In the genomic region with DNA sequence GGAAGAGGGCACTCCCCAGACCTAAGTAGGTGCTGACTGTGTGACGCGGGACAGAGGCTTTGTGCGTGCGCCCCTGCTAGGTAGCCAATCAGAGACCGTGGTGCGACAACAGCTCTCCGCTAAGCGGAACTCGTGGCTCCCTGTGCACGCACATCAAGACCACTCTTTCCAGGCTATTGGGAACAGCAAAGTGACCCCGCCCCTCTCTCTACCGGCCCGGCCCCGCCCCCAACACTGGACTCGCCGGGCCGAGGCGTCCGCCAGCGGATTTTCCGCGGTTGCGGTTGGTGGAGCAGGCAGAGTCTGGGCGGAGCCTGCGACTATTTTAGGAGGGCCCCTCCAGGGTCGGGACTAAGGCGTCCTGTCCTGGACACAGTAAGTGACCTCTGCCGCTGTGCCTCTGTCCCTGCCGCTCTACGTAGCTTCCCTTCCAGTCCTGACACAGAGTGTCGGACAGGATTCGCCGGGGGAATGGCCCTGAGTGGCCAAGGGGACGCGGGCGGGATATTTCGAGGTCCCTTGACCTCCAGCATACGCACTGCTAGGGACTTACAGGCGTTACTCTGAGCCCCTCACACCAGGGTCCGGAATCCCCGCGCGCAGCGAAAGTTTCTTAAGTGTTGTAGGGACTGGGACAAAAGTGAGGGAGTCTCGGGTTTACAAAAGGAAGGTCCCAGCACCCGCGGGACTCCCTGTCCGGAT, we compare ENCODE assay signal across 8 mouse cellular contexts. TPM values are rescaled to one million over a fixed set of nuclear protein-coding genes. Genes with fewer than 3 reads are reported as not detected.
DNase-seq lines count a peak whose midpoint lies in the region; ATAC-seq and TF ChIP-seq lines count a peak whose summit lies in the region.

A gene (plus strand): TSS at position 161 of the 702 bp plus-strand sequence.

- no peaks in the 10 kb centered on the region for H3K36me3 ChIP-seq in lung, postnatal 0 days (ENCODE audit: insufficient read depth, low read length)

- ATAC-seq in lung, postnatal 0 days, result peak; percentile 83

- intact Hi-C loops in left cerebral cortex, postnatal 4 days (cut with DNase I), result no loop called here
- intact Hi-C loops in left cerebral cortex, postnatal 14 days (cut with DNase I), result no loop called here

- no peak for TF ChIP-seq CTCF in lung, postnatal 0 days (IDR thresholded peaks at IDR 0.05)
- TF ChIP-seq CTCF in olfactory bulb, adult 2 months (IDR thresholded peaks at IDR 0.05; ENCODE audit: insufficient read depth, low read depth, low read length), result no peak

- peaks cover 43% of the 10 kb centered on the region for H3K27me3 ChIP-seq in lung, postnatal 0 days (replicated peaks; ENCODE audit: insufficient read depth, low read length)

- peak within 1 kb of the TSS; percentile 27 for H3K9ac ChIP-seq in lung, postnatal 0 days (replicated peaks; ENCODE audit: low read depth)

- TF ChIP-seq EP300 in lung, postnatal 0 days (IDR thresholded peaks at IDR 0.05), result no peak

- TF ChIP-seq POLR2A in olfactory bulb, adult 2 months (IDR thresholded peaks at IDR 0.05; ENCODE audit: insufficient read depth, low read depth, low read length), result no peak

- H3K4me1 ChIP-seq in lung, postnatal 0 days (ENCODE audit: insufficient read depth, low read depth, low read length), result peaks cover 14% of the 10 kb centered on the region; the same call in 1 of the 2 replicates
- peaks cover 37% of the 10 kb centered on the region for H3K4me1 ChIP-seq in olfactory bulb, adult 2 months (ENCODE audit: control insufficient read depth, insufficient read depth, low read length)

- no peaks in the 10 kb centered on the region for H3K9me3 ChIP-seq in lung, postnatal 0 days (ENCODE audit: low read length)

- 2% methylated on average over 47 of the region's 48 CpGs for WGBS in lung, postnatal 0 days
- 6% methylated on average over 48 of the region's 48 CpGs for whole genome bisulfite sequencing in olfactory bulb, adult 2 months

- H3K4me2 ChIP-seq in lung, postnatal 0 days (replicated peaks; ENCODE audit: low read depth, low read length), result peak within 1 kb of the TSS; percentile 65

- no peak within 1 kb of the TSS for H3K27ac ChIP-seq in lung, postnatal 0 days (ENCODE audit: low read length)
- H3K27ac ChIP-seq in olfactory bulb, adult 2 months (ENCODE audit: insufficient read depth, low read depth, low read length), result no peak within 1 kb of the TSS

- DNase-seq in left cerebral cortex, postnatal 4 days, result peak; percentile 38
- DNase-seq in left cerebral cortex, postnatal 14 days (ENCODE audit: low spot score in 2 of 2), result no peak
- DNase-seq in embryo, embryonic 9.5 days (ENCODE audit: extremely low spot score), result peak; percentile 87
- peak; percentile 87 for DNase-seq in heart, adult 8-10 months (ENCODE audit: low spot score)
- peak; percentile 80 to 84 for DNase-seq in kidney, adult 8-10 months
- DNase-seq in lung, postnatal 0 days (ENCODE audit: low spot score), result peak; percentile 81
- no peak for DNase-seq in cerebellum, postnatal 36 days

- peak within 1 kb of the TSS; percentile 34 for H3K4me3 ChIP-seq in lung, postnatal 0 days (ENCODE audit: low read depth, low read length)
- H3K4me3 ChIP-seq in olfactory bulb, adult 2 months (ENCODE audit: insufficient read depth, low read depth, low read length), result peak within 1 kb of the TSS; percentile 18

RNA-seq across cellular contexts. Expression of the gene that starts here (rescaled TPM):
- total RNA-seq in left cerebral cortex, postnatal 4 days (2021), result under 1 TPM; 0.38 to 0.50 TPM
- total RNA-seq in left cerebral cortex, postnatal 14 days (2021), result under 1 TPM; 0.40 to 0.93 TPM
- total RNA-seq in heart, adult 8-10 months (2022), result 10 to 100 TPM; 25.2 to 49.3 (median 41.6) TPM
- 17.0 and 26.3 TPM in 2 replicates for polyA plus RNA-seq in lung, postnatal 0 days (2015; fragmentation: Nextera tagmentation; extraction: Ambion mirVana)
- not detected in 2 replicates for polyA plus RNA-seq in olfactory bulb, adult 2 months (2012; ENCODE audit: insufficient read depth, insufficient read length, low replicate concordance, missing spikeins)

Comparison
In these comparisons a context has a peak if more than half of its experiments do, and no peak if none do; other contexts are left out.
1. RNA of the gene that starts here (total RNA-seq): 25.2 to 49.3 TPM in heart, adult 8-10 months; 0.40 to 0.93 TPM in left cerebral cortex, postnatal 14 days and 0.38 to 0.50 TPM in left cerebral cortex, postnatal 4 days; every median in the first group is over 10 times any median in the second.
2. RNA of the gene that starts here (polyA plus RNA-seq): 17.0 to 26.3 TPM in lung, postnatal 0 days; not detected in olfactory bulb, adult 2 months; every median in the first group is over 10 times any median in the second.
3. Peak in DNase-seq in left cerebral cortex, postnatal 4 days; RNA of the gene not detected or under 1 TPM.
4. DNase-seq: peak in embryo, embryonic 9.5 days (single experiment), heart, adult 8-10 months (single experiment), kidney, adult 8-10 months (2 of 2) and lung, postnatal 0 days (single experiment); none in left cerebral cortex, postnatal 14 days (0 of 2) and cerebellum, postnatal 36 days (0 of 2).